Mouse (Mus musculus) liver, embryonic 14.5 days (tissue): Measurements from ENCODE around the gene Mybphl.

Source experiments
- CTCF ChIP-seq: IDR thresholded peaks from 2 replicates; pipeline ENCODE4 v1.5.1; 2016; ENCODE audit warnings: antibody characterized with exemption, low read depth, control low read depth
- EP300 ChIP-seq: IDR thresholded peaks from 2 replicates; pipeline ENCODE4 v1.6.1; 2016; ENCODE audit warnings: antibody characterized with exemption, low read depth

GRCm38 (mm10) chr3:108411026-108411753 is 46.5 kb downstream of the Mybphl start:
- TF ChIP-seq CTCF (no peak), EP300 (no peak)
